Mouse (Mus musculus) urinary bladder, postnatal 36 days (tissue): Measurements from ENCODE around the gene Syvn1.
"Not testable (repeated sequence)": the region's sequence is repeated elsewhere in the genome, so short reads cannot be mapped to it uniquely, and the experiment has no call there.

Experiments
- DNase-seq, 2 experiments: peaks; one replicate each; pipeline ENCODE4 v3.0.0; 2022; ENCODE audit warnings: low spot score in 2 of 2, mixed read lengths in 1 of 2

Syvn1 gene

DNA sequence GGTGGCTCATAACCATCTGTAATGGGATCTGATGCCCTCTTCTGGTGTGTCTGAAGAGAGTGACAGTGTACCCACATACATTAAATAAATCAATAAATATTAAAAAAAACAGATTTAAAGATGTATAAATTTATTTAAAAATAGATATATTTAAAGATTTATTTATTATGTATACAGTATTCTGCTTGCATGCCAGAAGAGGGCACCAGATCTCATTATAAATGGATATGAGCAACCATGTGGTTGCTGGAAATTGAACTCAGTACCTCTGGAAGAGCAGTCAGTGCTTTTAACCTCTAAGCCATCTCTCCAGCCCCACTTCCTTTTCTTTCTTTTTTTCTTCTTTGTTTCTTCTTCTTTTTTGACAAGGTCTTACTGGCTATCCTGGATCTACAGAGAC, 6.4 kb upstream of the Syvn1 start:
- no peak for DNase-seq

- no peak for DNase-seq
These were observed 4.1 kb upstream of the Syvn1 start for GRCm38 (mm10) chr19:6042293-6042692.

- DNase-seq = not testable (repeated sequence)
These were observed 2.3 kb upstream of the Syvn1 start for GRCm38 (mm10) chr19:6044102-6044501.

- no peak for DNase-seq
These were observed 746 bp upstream of the Syvn1 start for GRCm38 (mm10) chr19:6045366-6046293.

DNA sequence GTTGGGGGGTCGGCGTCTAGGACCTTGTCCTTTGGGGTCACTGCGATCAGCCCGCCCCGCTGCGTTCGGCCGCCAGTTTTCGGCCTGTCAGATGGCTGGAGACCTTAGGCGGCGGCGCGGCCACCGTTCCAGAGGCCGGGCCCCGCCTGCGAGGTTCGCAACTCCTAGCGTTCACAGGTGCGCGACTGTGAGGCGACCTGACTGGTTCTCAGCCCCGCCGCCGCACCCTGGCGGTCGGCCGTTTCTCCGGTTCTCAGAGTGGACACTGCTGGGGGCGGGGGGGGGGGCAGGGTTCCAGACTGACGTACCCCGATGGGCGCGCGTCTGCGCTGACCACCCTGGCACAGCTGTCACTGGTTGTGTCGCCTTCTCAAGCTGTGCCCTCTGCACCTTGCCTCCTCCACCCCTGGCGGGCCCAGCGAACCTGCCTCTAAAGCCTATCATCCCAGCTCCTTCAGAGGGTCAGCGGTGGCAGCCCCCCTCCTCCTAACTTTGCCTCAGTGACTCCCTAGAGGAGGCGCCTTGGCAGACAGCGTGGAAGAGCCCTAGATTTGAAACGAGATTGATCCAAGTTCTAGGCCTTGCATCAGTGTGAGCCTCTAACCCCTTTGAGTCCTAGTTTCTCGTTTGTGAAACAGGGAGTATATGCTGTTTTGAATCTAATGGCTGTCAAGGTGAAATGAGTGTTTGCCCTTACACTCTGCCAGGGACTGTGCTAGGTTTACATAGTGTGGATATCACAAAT, 950 bp downstream of the Syvn1 start:
- no peak for DNase-seq

DNA sequence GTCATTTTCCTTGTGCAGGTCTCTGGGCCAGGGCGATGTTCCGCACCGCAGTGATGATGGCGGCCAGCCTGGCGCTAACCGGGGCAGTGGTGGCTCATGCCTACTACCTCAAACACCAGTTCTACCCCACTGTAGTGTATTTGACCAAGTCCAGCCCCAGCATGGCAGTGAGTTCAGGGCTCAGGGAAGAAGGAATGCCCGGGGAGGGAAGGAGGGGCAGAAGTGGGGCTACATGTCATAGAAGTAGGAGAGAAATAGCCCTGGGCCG, 1.5 kb downstream of the Syvn1 start:
- no peak for DNase-seq

GRCm38 (mm10) chr19:6048681-6049410, 2.5 kb downstream of the Syvn1 start:
- no peak for DNase-seq

GRCm38 (mm10) chr19:6052516-6052915, 6.1 kb downstream of the Syvn1 start:
- DNase-seq = peak in 1 of 2 experiments; percentile 28

DNA sequence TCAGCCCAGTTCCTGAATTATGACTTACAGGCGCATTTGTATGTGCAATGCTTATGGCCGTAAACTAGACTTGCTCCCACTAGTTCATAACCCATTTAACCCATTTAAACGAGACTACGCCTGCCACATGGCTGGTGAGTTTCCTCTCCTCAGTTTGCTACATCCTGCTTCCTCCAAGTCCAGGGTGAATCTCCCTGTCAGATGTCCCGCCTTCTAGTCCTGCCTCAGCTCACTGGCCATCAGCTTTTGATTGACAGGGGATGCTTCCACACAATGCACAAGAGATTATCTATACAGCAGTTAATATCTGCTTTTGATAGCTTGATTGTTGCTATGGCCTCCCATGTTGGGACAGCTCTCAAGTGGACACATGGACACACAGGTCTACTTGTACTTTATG, 7.9 kb downstream of the Syvn1 start:
- DNase-seq = no peak

- no peak for DNase-seq
These were observed 10.3 kb downstream of the Syvn1 start for GRCm38 (mm10) chr19:6056696-6057095.

DNA sequence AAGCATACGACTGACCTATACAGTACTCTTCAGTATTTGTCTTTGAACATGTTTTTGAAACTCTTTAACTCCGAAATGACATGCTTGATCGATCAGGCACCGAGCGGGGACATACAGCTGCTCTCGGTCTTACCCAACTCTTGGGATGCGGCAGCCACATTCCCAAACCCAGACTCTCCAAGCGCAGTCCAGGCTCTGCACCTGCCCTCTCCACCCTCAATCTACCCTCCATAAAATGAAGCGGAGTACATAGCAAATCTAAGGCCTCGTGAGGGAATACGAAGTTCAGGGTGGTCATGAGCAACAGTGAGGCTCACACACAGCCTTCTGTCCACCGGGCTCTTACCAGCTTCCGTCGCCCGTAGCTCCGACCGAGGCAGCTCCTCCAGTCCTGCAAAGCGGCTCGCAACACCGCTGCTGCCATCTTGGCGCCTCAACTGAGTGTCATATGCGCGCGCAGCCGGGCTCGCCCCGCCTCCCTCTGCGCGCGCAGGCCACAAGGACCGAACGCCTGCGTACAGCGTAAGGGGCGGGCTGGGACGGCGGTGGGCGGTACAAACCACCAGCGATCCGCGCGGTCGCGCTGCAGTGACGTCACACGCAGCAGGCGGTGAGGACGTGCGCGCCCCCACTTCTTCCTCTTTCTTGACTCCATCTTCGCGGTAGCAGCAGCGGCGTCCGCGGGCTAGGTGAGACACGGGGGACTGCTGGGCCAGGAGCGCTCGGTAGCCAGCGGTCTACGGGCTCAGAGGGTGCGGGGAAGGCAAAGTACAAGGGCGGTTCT, 11.1 kb downstream of the Syvn1 start, which contains the start of the genes Mrpl49 and Fau:
Gene Mrpl49, minus strand, starts transcription at position 473 of the 784 bp plus-strand sequence.
Gene Fau, plus strand, starts transcription at position 532 of the 784 bp plus-strand sequence.
- peak; percentile 98 to 99 for DNase-seq

DNA sequence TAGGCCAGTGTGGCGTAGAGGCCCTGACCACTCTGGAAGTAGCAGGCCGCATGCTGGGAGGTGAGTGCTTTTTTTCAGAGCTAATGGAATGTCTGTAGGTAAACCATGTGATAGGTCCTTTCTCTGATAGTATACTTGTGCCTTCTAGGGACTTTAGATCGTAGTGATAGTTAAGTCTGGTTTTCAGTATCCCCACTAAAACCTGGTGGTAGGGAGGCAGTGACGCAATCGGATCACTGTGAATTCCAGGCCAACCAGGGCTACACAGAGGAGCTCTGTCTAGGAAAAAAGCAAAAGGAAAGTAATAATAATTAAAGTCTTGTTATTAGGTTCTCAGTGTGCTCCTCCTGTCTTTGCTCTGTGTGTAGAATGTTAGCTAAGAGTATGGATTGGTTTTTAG, 12.1 kb downstream of the Syvn1 start:
- no peak for DNase-seq

- DNase-seq = no peak
These were observed 12.6 kb downstream of the Syvn1 start for GRCm38 (mm10) chr19:6058966-6059365.

GRCm38 (mm10) chr19:6061021-6061533, 14.7 kb downstream of the Syvn1 start, which contains the start of gene Znhit2:
TSS of gene Znhit2 (plus strand) at chr19:6061192.
- peak; percentile 91 to 95 for DNase-seq

DNA sequence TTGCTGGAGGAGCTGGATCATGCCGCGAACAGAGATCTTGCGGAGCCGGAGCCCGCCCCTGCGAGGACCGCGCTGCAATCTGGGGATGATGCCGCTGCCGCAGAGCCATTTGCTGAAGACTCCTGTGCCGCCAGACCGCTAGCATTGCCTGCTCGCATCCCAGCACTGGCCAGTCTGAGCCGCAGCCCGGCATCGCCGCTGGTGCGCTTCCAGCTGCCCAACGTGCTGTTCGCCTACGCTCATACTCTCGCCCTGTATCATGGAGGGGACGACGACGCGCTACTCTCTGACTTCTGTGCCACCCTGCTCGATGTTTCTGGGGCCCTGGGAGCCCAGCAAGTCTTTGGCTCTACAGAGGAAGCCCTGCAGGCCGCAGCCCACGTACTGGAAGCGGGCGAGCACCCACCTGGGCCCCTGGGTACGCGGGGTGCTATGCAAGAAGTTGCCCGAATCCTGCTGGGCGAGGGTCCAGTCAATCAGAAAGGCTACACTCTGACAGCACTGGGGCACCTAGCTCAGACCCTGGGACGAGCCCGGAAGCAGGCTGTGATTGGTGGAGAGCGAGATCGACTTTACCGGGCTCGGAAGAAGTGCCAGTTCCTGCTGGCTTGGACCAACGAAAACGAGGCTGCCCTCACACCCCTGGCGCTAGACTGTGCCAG, 15.4 kb downstream of the Syvn1 start:
- DNase-seq = no peak

- DNase-seq = no peak
These were observed 16.0 kb downstream of the Syvn1 start for GRCm38 (mm10) chr19:6062418-6062817.

DNA sequence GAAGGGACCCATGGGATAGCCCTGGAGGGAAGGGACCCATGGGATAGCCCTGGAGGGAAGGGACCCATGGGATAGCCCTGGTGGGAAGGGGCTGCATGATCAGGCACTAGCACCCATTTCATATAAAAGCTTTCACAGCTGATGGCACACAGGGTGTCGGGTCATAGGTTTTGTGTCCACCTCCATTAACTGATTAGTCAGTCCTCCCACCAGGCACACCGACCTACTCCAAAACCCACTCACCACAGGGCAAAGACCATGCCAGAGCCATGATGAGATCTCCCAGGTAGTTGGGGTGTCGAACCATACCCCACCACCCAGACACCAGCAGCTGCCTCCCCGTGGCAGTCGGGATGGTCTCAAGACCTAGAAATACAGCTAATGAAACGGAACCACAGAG, 16.7 kb downstream of the Syvn1 start:
- no peak for DNase-seq

- no peak for DNase-seq
These were observed 20.2 kb downstream of the Syvn1 start for GRCm38 (mm10) chr19:6066571-6066970.

DNA sequence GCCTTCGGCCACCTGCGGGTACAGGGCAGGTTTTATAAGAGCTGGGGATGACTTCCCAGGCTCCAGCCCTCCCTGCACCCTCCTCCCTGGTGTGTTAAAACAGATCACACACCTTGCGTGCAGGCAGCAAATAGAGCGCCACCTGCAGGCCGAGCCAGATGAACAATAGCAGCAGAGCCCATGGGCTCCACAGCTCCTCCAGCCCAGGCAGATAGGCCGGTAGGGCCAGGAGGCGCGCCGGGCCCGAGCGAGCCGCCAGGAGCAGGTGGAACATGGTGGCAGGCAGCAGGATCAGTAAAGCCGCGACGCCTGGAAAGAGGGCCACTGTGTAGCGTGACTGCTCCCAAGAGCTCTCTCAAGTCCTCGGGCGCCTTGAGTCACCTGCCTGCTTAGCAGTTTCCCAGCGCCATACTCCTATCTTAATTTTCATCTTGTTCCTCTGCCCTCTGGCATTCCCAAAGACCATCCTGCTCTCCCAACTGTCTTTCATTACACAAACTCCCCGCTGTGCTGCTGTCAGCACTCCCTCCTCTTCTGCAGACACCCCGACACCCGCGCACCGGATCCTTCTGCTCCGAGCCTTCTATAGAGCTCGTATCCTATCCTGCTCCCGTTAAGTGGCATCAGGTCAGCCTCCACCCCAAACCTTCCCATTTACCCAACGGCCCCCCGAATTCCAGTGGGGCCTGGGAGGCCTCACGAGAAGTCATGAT, 20.8 kb downstream of the Syvn1 start:
- peak; percentile 69 to 74 for DNase-seq
